Mouse (Mus musculus) liver, embryonic 11.5 days (tissue): Measurements from ENCODE around the gene Catsperd. TPM values are rescaled to one million over a fixed set of nuclear protein-coding genes. Genes with fewer than 3 reads are reported as not detected.
"Not testable (repeated sequence)": the region's sequence is repeated elsewhere in the genome, so short reads cannot be mapped to it uniquely, and the experiment has no call there.

Experiments
- ATAC-seq: fragments of 200-750 bp; cut with Nextera tagmentation; replicated peaks from 2 replicates; pipeline ENCODE4 v1.8.0; 2017; ENCODE audit warnings: moderate number of reproducible peaks, mild to moderate bottlenecking, moderate TSS enrichment, moderate library complexity; ENCODE audit not compliant: low FRiP score
- DNase-seq: peaks from one replicate; pipeline ENCODE4 v3.0.0-alpha.2; 2017; ENCODE audit warnings: low spot score
- H3K27ac ChIP-seq: fragments of 300-500 bp; sonication (generic); 2 replicates; pipeline ENCODE4 v1.5.1; 2014; ENCODE audit warnings: mild to moderate bottlenecking, low read depth, low read length, control low read depth
- H3K27me3 ChIP-seq: fragments of 300-500 bp; sonication (generic); replicated peaks from 2 replicates; pipeline ENCODE4 v1.6.1; 2014; ENCODE audit warnings: low read length, mixed read lengths; ENCODE audit not compliant: control insufficient read depth, insufficient read depth
- H3K36me3 ChIP-seq: fragments of 300-500 bp; sonication (generic); 2 replicates; pipeline ENCODE4 v1.6.1; 2014; ENCODE audit warnings: mild to moderate bottlenecking, low read length, moderate library complexity, mixed read lengths; ENCODE audit not compliant: control insufficient read depth, insufficient read depth
- H3K4me1 ChIP-seq: fragments of 300-500 bp; sonication (generic); replicated peaks from 2 replicates; pipeline ENCODE4 v1.6.1; 2014; ENCODE audit warnings: low read length, mixed read lengths; ENCODE audit not compliant: control insufficient read depth, insufficient read depth
- H3K4me2 ChIP-seq: fragments of 300-500 bp; sonication (generic); 2 replicates; pipeline ENCODE4 v1.6.1; 2014; ENCODE audit warnings: mild to moderate bottlenecking, control low read depth, moderate library complexity
- H3K4me3 ChIP-seq: fragments of 300-500 bp; sonication (generic); 2 replicates; pipeline ENCODE4 v1.5.1; 2014; ENCODE audit warnings: low read depth, low read length, control low read depth
- H3K9ac ChIP-seq: fragments of 300-500 bp; sonication (generic); 2 replicates; pipeline ENCODE4 v1.6.1; 2014; ENCODE audit warnings: low read depth, low read length, control low read depth
- H3K9me3 ChIP-seq: fragments of 300-500 bp; sonication (generic); 2 replicates; pipeline ENCODE4 v1.6.1; 2016; ENCODE audit warnings: low read length, inconsistent platforms, mixed read lengths; ENCODE audit not compliant: control insufficient read depth
- WGBS: fragments of 180-500 bp; shearing (Covaris S2); extraction: QIAGEN DNeasy Blood & Tissue Kit; methylation state at CpG from one replicate; pipeline ENCODE4 v1.1.7; 2014; 5-methylcytosine and 5-hydroxymethylcytosine counted together
- polyA plus RNA-seq: library from polyadenylated mRNA; unstranded; fragments of >200 nt; fragmentation: Nextera tagmentation; extraction: Ambion mirVana; gene quantifications from 2 replicates; pipeline ENCODE4 v1.2.1, GENCODE M21; 2014

Gene Catsperd
- polyA plus RNA-seq, 1 experiment from 2014 or later = 0.64 TPM

- H3K4me1 ChIP-seq = peaks cover 30% of the 10 kb centered on the region
- WGBS = under 1% methylated on average over 44 of the region's 44 CpGs
- H3K9me3 ChIP-seq = no peaks in the 10 kb centered on the region
- H3K27me3 ChIP-seq = no peaks in the 10 kb centered on the region
- H3K36me3 ChIP-seq = peaks cover 33% of the 10 kb centered on the region
- H3K9ac ChIP-seq = peak within 1 kb of the TSS; percentile 88
- peak within 1 kb of the TSS; percentile 88 for H3K27ac ChIP-seq
- peak within 1 kb of the TSS; percentile 81 for H3K4me2 ChIP-seq
- ATAC-seq (peak; percentile 79), DNase-seq (peak; percentile 92)
- peak within 1 kb of the TSS; percentile 77 for H3K4me3 ChIP-seq
Measured at GRCm38 (mm10) chr17:56609452-56610171, 18.3 kb upstream of the Catsperd start, which contains the start of gene 2410015M20Rik. Gene 2410015M20Rik (minus strand): TSS chr17:56609771.

- Histone ChIP-seq H3K4me1 (peaks cover 39% of the 10 kb centered on the region), H3K9ac (0 out of 2 replicates have a peak overlapping the region, but pooled peaks have one; percentile 14), H3K4me3 (0 out of 2 replicates have a peak overlapping the region, but pooled peaks have one; percentile 42), H3K27ac (peak overlapping the region; percentile 91; the same call in 1 of the 2 replicates), H3K36me3 (peaks cover 33% of the 10 kb centered on the region), H3K4me2 (peak overlapping the region; percentile 99), H3K27me3 (no peaks in the 10 kb centered on the region), H3K9me3 (no peaks in the 10 kb centered on the region)
- ATAC-seq (no peak), DNase-seq (no peak)
- 67% methylated on average over 2 of the region's 2 CpGs for WGBS
Measured at GRCm38 (mm10) chr17:56611323-56611722, 16.6 kb upstream of the Catsperd start.

DNA sequence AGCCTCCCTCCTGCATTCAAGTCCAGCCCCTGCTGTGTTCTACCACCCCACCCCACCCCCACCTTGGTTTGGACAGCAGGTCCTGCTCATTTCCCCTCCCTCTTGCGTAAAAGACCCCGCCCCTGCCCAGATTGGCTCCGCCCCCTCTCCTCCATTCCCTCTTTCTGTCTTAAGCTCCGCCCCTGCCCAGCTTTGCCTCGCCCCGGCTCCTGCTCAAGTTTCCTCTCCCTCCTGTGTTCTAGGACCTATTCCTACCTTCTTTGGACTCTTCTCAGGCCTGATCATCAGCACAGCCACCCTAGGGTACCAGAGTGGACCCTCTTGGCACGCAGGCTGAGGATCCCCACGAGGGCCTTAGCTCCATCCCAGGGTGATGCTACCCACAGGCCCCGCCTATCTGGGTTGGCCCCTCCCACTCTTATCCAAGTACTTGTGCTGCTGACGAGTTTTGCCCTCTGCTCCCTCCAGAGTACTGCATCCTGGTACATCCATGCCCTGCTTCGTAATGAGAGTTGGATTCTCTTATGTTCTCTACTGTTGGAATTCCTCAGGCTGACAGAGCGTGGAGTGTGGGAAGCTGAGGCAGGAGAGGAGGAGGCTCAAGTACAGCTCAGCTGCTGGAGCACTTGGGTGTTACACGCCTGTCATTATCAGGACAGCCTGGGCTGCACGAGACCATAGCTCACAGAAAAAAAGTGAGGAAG is 15.9 kb upstream of the Catsperd start:
- H3K4me1 ChIP-seq = peaks cover 39% of the 10 kb centered on the region
- ATAC-seq = peak; percentile 56
- DNase-seq = peak; percentile 86
- H3K4me2 ChIP-seq = peak overlapping the region; percentile 99
- 11% methylated on average over 14 of the region's 14 CpGs for WGBS
- H3K36me3 ChIP-seq = peaks cover 33% of the 10 kb centered on the region
- H3K27me3 ChIP-seq = no peaks in the 10 kb centered on the region
- peak overlapping the region; percentile 41; the same call in 1 of the 2 replicates for H3K9ac ChIP-seq
- H3K4me3 ChIP-seq = peak overlapping the region; percentile 42
- peak overlapping the region; percentile 91 for H3K27ac ChIP-seq
- no peaks in the 10 kb centered on the region for H3K9me3 ChIP-seq

DNA sequence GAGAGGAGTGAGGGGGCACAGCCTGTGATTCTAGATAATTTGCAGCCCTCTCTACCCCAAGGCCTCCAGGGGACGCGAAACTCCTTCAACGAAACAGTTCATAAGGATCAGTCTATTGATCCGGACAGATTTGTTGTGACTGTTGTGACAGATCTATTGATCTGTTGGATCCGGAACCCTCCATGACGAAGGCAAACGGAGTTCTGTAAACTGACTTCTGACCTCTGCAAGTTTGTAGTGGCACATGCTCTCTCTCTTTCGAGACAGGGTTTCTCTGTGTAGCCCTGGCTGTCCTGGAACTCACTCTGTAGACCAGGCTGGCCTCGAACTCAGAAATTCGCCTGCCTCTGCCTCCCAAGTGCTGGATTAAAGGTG is 15.4 kb upstream of the Catsperd start:
- H3K27me3 ChIP-seq, DNase-seq, ATAC-seq, H3K9me3 ChIP-seq: not testable (repeated sequence)
- H3K4me2 ChIP-seq = peak overlapping the region; percentile 99
- H3K4me1 ChIP-seq = peaks cover 39% of the 10 kb centered on the region
- H3K27ac ChIP-seq = peak overlapping the region; percentile 91
- H3K36me3 ChIP-seq = peaks cover 38% of the 10 kb centered on the region
- H3K9ac ChIP-seq = peak overlapping the region; percentile 41
- H3K4me3 ChIP-seq = peak overlapping the region; percentile 82
- WGBS = 62% methylated on average over 10 of the region's 10 CpGs

- peak; percentile 41 for ATAC-seq
- Histone ChIP-seq H3K36me3 (peaks cover 42% of the 10 kb centered on the region), H3K27ac (peak within 1 kb of the TSS; percentile 91), H3K4me1 (peaks cover 37% of the 10 kb centered on the region), H3K4me3 (peak within 1 kb of the TSS; percentile 82), H3K9ac (peak within 1 kb of the TSS; percentile 90), H3K27me3 (no peaks in the 10 kb centered on the region), H3K9me3 (no peaks in the 10 kb centered on the region), H3K4me2 (peak within 1 kb of the TSS; percentile 99)
- peak; percentile 94 for DNase-seq
- WGBS = under 1% methylated on average over 52 of the region's 52 CpGs
Measured at GRCm38 (mm10) chr17:56613236-56613844, 14.6 kb upstream of the Catsperd start, which contains the start of gene Rpl36. Gene Rpl36 (plus strand): TSS chr17:56613416.

- Histone ChIP-seq H3K36me3 (peaks cover 47% of the 10 kb centered on the region), H3K4me2 (peak overlapping the region; percentile 99), H3K4me3 (peak overlapping the region; percentile 82), H3K27ac (peak overlapping the region; percentile 82), H3K4me1 (peaks cover 32% of the 10 kb centered on the region), H3K9ac (peak overlapping the region; percentile 90)
- H3K27me3 ChIP-seq, ATAC-seq, H3K9me3 ChIP-seq: not testable (repeated sequence)
- peak; percentile 65 for DNase-seq
- 0% methylated on average over 26 of the region's 26 CpGs for WGBS
Measured at GRCm38 (mm10) chr17:56613893-56614292, 14.1 kb upstream of the Catsperd start.

DNA sequence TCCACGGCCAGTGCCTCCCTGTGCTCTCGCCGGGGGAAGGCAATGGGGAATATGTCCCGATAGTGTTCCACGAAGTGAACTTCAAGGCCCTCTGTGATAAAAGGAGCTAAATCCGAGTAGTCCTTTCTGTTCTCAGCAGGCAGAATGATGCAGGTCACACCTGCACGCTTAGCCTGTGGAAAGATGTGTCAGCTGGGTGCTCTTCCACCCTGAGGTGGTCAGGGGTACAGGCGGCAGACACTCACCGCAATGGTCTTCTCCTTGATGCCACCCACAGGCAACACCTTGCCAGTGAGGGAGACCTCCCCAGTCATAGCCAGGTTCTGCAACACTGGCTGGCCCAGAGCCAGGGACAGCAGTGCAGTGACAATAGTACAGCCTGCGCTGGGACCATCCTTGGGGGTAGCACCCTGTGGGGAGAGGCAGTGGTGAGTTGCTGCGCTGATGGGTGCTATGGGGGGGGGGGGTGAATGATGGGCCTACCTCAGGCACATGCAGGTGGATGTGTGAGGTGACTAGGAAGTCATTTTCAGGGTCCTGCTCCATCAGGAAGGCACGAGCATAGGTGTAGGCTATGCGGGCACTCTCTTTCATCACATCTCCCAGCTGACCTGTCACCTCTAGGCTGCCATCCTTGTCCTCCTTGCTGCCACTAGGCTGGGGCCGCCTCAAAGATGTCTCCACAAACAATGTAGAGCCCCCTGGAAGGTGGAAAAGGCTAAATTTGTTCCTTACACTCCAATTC is 13.4 kb upstream of the Catsperd start:
- ATAC-seq (no peak), DNase-seq (no peak)
- Histone ChIP-seq H3K27me3 (no peaks in the 10 kb centered on the region), H3K36me3 (peaks cover 53% of the 10 kb centered on the region), H3K9me3 (no peaks in the 10 kb centered on the region), H3K4me3 (peak overlapping the region; percentile 82), H3K27ac (peak overlapping the region; percentile 82), H3K4me2 (peak overlapping the region; percentile 99), H3K4me1 (peaks cover 32% of the 10 kb centered on the region), H3K9ac (peak overlapping the region; percentile 90)
- WGBS = 22% methylated on average over 14 of the region's 14 CpGs
